Mouse (Mus musculus) liver, embryonic 11.5 days (tissue): ENCODE measurements at regions not wholly inside any gene's neighbourhood (a gene's known extent, or its start where the extent isn't known, plus 50 kb on each side); places are given as distances from the start of the nearest gene placed in this dataset.
"Not testable (repeated sequence)": the region's sequence is repeated elsewhere in the genome, so short reads cannot be mapped to it uniquely, and the experiment has no call there.

Experiments used
- ATAC-seq: fragments of 200-750 bp; cut with Nextera tagmentation; replicated peaks from 2 replicates; pipeline ENCODE4 v1.8.0; 2017; ENCODE audit warnings: moderate number of reproducible peaks, mild to moderate bottlenecking, moderate TSS enrichment, moderate library complexity; ENCODE audit not compliant: low FRiP score
- DNase-seq: peaks from one replicate; pipeline ENCODE4 v3.0.0-alpha.2; 2017; ENCODE audit warnings: low spot score
- H3K27ac ChIP-seq: fragments of 300-500 bp; sonication (generic); 2 replicates; pipeline ENCODE4 v1.5.1; 2014; ENCODE audit warnings: mild to moderate bottlenecking, low read depth, low read length, control low read depth
- H3K27me3 ChIP-seq: fragments of 300-500 bp; sonication (generic); replicated peaks from 2 replicates; pipeline ENCODE4 v1.6.1; 2014; ENCODE audit warnings: low read length, mixed read lengths; ENCODE audit not compliant: control insufficient read depth, insufficient read depth
- H3K36me3 ChIP-seq: fragments of 300-500 bp; sonication (generic); 2 replicates; pipeline ENCODE4 v1.6.1; 2014; ENCODE audit warnings: mild to moderate bottlenecking, low read length, moderate library complexity, mixed read lengths; ENCODE audit not compliant: control insufficient read depth, insufficient read depth
- H3K4me1 ChIP-seq: fragments of 300-500 bp; sonication (generic); replicated peaks from 2 replicates; pipeline ENCODE4 v1.6.1; 2014; ENCODE audit warnings: low read length, mixed read lengths; ENCODE audit not compliant: control insufficient read depth, insufficient read depth
- H3K4me2 ChIP-seq: fragments of 300-500 bp; sonication (generic); 2 replicates; pipeline ENCODE4 v1.6.1; 2014; ENCODE audit warnings: mild to moderate bottlenecking, control low read depth, moderate library complexity
- H3K4me3 ChIP-seq: fragments of 300-500 bp; sonication (generic); 2 replicates; pipeline ENCODE4 v1.5.1; 2014; ENCODE audit warnings: low read depth, low read length, control low read depth
- H3K9ac ChIP-seq: fragments of 300-500 bp; sonication (generic); 2 replicates; pipeline ENCODE4 v1.6.1; 2014; ENCODE audit warnings: low read depth, low read length, control low read depth
- H3K9me3 ChIP-seq: fragments of 300-500 bp; sonication (generic); 2 replicates; pipeline ENCODE4 v1.6.1; 2016; ENCODE audit warnings: low read length, inconsistent platforms, mixed read lengths; ENCODE audit not compliant: control insufficient read depth
- WGBS: fragments of 180-500 bp; shearing (Covaris S2); extraction: QIAGEN DNeasy Blood & Tissue Kit; methylation state at CpG from one replicate; pipeline ENCODE4 v1.1.7; 2014; 5-methylcytosine and 5-hydroxymethylcytosine counted together

GRCm38 (mm10) chr9:31645114-31645513 is 180.9 kb upstream of the Tmem45b start:
- Histone ChIP-seq H3K27me3 (no peaks in the 10 kb centered on the region), H3K9me3 (no peaks in the 10 kb centered on the region), H3K9ac (no peak overlapping the region), H3K4me1 (no peaks in the 10 kb centered on the region), H3K36me3 (no peaks in the 10 kb centered on the region), H3K27ac (no peak overlapping the region), H3K4me2 (no peak overlapping the region), H3K4me3 (no peak overlapping the region)
- ATAC-seq, result no peak
- WGBS, result 85% methylated on average over 7 of the region's 7 CpGs
- no peak for DNase-seq

GRCm38 (mm10) chr9:31644106-31644505 is 179.8 kb upstream of the Tmem45b start:
- ATAC-seq, result no peak

GRCm38 (mm10) chr9:31642169-31642568 is 177.9 kb upstream of the Tmem45b start:
- WGBS, result 69% methylated on average over 4 of the region's 4 CpGs
- no peaks in the 10 kb centered on the region for H3K36me3 ChIP-seq
- no peak for ATAC-seq
- H3K9me3 ChIP-seq, result no peaks in the 10 kb centered on the region
- no peak overlapping the region for H3K4me2 ChIP-seq
- H3K27ac ChIP-seq, result no peak overlapping the region
- no peaks in the 10 kb centered on the region for H3K27me3 ChIP-seq
- H3K4me3 ChIP-seq, result no peak overlapping the region
- no peak overlapping the region for H3K9ac ChIP-seq
- no peak for DNase-seq
- H3K4me1 ChIP-seq, result no peaks in the 10 kb centered on the region

More at GRCm38 (mm10) chr9:31644106-31644505, 179.8 kb upstream of the Tmem45b start:
- H3K27ac ChIP-seq, result no peak overlapping the region
- no peak overlapping the region for H3K4me2 ChIP-seq
- H3K36me3 ChIP-seq, result no peaks in the 10 kb centered on the region
- no peak for DNase-seq
- H3K4me1 ChIP-seq, result no peaks in the 10 kb centered on the region
- no peaks in the 10 kb centered on the region for H3K27me3 ChIP-seq
- no peaks in the 10 kb centered on the region for H3K9me3 ChIP-seq
- WGBS, result 69% methylated on average over 3 of the region's 3 CpGs
- no peak overlapping the region for H3K4me3 ChIP-seq
- H3K9ac ChIP-seq, result no peak overlapping the region

- no peak for ATAC-seq
- no peaks in the 10 kb centered on the region for H3K4me1 ChIP-seq
Observed at GRCm38 (mm10) chr9:31628291-31628690, 164.0 kb upstream of the Tmem45b start.

GRCm38 (mm10) chr9:31621553-31621952 is 157.3 kb upstream of the Tmem45b start:
- H3K4me1 ChIP-seq, H3K4me3 ChIP-seq, H3K36me3 ChIP-seq, H3K27me3 ChIP-seq, H3K9me3 ChIP-seq, DNase-seq, H3K4me2 ChIP-seq, H3K27ac ChIP-seq, ATAC-seq, H3K9ac ChIP-seq: not testable (repeated sequence)
- 87% methylated on average over 7 of the region's 7 CpGs for WGBS

More at GRCm38 (mm10) chr9:31628291-31628690, 164.0 kb upstream of the Tmem45b start:
- Histone ChIP-seq H3K27me3 (no peaks in the 10 kb centered on the region), H3K4me3 (no peak overlapping the region), H3K36me3 (no peaks in the 10 kb centered on the region), H3K27ac (no peak overlapping the region), H3K9ac (no peak overlapping the region), H3K9me3 (no peaks in the 10 kb centered on the region), H3K4me2 (no peak overlapping the region)
- no peak for DNase-seq
- WGBS, result 81% methylated on average over 6 of the region's 6 CpGs

- Histone ChIP-seq H3K36me3 (no peaks in the 10 kb centered on the region), H3K4me3 (no peak overlapping the region), H3K9ac (no peak overlapping the region), H3K9me3 (no peaks in the 10 kb centered on the region), H3K27ac (no peak overlapping the region), H3K4me2 (no peak overlapping the region), H3K4me1 (no peaks in the 10 kb centered on the region), H3K27me3 (no peaks in the 10 kb centered on the region)
- DNase-seq, result no peak
- ATAC-seq, result no peak
- 60% methylated on average over 6 of the region's 6 CpGs for WGBS
Observed at GRCm38 (mm10) chr9:31619344-31619743, 155.1 kb upstream of the Tmem45b start.

- Histone ChIP-seq H3K9me3 (no peaks in the 10 kb centered on the region), H3K4me3 (no peak overlapping the region), H3K9ac (no peak overlapping the region), H3K4me2 (no peak overlapping the region), H3K27ac (no peak overlapping the region), H3K27me3 (no peaks in the 10 kb centered on the region; the same call in 1 of the 2 replicates), H3K4me1 (no peaks in the 10 kb centered on the region), H3K36me3 (no peaks in the 10 kb centered on the region)
- ATAC-seq (no peak), DNase-seq (no peak)
- WGBS, result 59% methylated on average over 13 of the region's 13 CpGs
Observed at GRCm38 (mm10) chr9:31614250-31614945, 150.1 kb upstream of the Tmem45b start.

- H3K9ac ChIP-seq, result no peak overlapping the region
- H3K9me3 ChIP-seq, result no peaks in the 10 kb centered on the region
- no peaks in the 10 kb centered on the region; the same call in 1 of the 2 replicates for H3K27me3 ChIP-seq
- H3K27ac ChIP-seq, result no peak overlapping the region
- no peak overlapping the region for H3K4me2 ChIP-seq
- DNase-seq (no peak), ATAC-seq (no peak)
- H3K4me1 ChIP-seq, result no peaks in the 10 kb centered on the region
- 69% methylated on average over 8 of the region's 8 CpGs for WGBS
- no peaks in the 10 kb centered on the region for H3K36me3 ChIP-seq
- H3K4me3 ChIP-seq, result no peak overlapping the region
Observed at GRCm38 (mm10) chr9:31611036-31611695, 146.9 kb upstream of the Tmem45b start.

GRCm38 (mm10) chr9:31610631-31611030 is 146.4 kb upstream of the Tmem45b start:
- no peaks in the 10 kb centered on the region for H3K4me1 ChIP-seq
- H3K27me3 ChIP-seq, result no peaks in the 10 kb centered on the region; the same call in 1 of the 2 replicates
- WGBS, result 60% methylated on average over 4 of the region's 4 CpGs
- no peaks in the 10 kb centered on the region for H3K9me3 ChIP-seq
- DNase-seq, result no peak
- no peak overlapping the region for H3K4me3 ChIP-seq
- H3K36me3 ChIP-seq, result no peaks in the 10 kb centered on the region
- H3K4me2 ChIP-seq, result no peak overlapping the region
- ATAC-seq, result no peak
- no peak overlapping the region for H3K9ac ChIP-seq
- H3K27ac ChIP-seq, result no peak overlapping the region
